Mouse (Mus musculus) spleen, adult 2 months (tissue): ENCODE measurements around the gene Slc35d1.

Source experiments
- CTCF ChIP-seq: fragments of 200-500 bp; IDR thresholded peaks from 2 replicates; pipeline ENCODE4 v1.5.1; 2011; ENCODE audit warnings: mild to moderate bottlenecking, inconsistent platforms; ENCODE audit not compliant: insufficient read depth, insufficient read length, insufficient replicate concordance; ENCODE audit errors: extremely low read depth
- POLR2A ChIP-seq: fragments of 200-500 bp; IDR thresholded peaks from 2 replicates; pipeline ENCODE4 v1.6.1; 2011; ENCODE audit warnings: low read depth, low read length, inconsistent platforms

- TF ChIP-seq CTCF, result no peak
- no peak for TF ChIP-seq POLR2A
Observed at GRCm38 (mm10) chr4:103222854-103223253, 7.9 kb upstream of the Slc35d1 start.
